Mouse (Mus musculus): ENCODE results near the gene Efcab9. TPM values are rescaled to one million over a fixed set of nuclear protein-coding genes. Genes with fewer than 3 reads are reported as not detected.

The Efcab9 gene
- 1 to 10 TPM; 1.0 to 1.6 TPM for total RNA-seq (2021)
- long read RNA-seq, experiment 1, partial matches to known transcripts = 0 of 2 reads
- long read RNA-seq, experiment 1, other reads (novel, unspliced or antisense) = 2 of 2 reads
- long read RNA-seq, experiment 2, partial matches to known transcripts = 0 of 6 reads
- long read RNA-seq, experiment 2, other reads (novel, unspliced or antisense) = 6 of 6 reads

DNA sequence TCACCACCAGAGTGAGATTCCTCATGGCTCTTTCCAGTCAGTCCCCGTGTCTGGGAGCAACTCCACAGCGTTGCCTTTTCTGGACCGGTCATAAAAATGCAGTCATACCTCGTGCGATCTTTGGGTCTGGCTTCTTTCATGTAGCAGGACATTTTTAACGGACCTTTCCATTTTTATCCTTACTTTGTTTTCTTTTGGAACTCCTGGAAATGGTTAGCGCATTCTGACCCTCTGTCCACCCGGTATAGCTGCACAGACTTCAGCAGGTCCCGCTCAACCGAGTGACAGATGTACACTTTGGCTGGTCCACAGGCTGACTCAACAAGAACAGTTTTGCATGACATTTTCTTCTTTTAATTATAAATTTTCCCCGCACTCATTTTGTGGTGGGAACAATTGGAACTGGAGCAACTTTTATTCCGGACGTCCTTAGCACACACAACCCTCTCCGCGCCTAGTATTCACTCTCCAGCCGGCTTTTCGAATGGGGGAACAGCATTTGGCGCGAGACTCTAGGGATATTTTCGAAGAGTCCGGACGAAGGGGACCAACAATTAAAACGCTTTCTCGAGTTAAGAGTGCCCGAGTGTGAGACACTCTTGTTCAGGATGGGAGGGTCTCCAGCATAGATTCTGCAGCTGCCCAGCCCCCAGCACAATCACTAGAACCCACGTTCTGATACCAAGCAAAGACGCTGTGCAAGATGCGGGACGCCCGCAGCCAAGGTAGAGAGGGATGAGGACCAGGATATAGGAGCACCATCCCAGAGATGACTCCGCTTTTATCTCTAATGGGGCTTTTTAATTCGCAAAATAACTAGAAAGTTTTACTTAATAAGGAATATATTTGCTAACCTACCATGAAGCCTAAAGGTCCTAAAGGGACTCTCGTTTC is at the start of gene Efcab9:
Gene Efcab9, minus strand, starts transcription at position 211 of the 894 bp plus-strand sequence.
- DNase-seq (ENCODE audit: low spot score in 2 of 2) = no peak

DNA sequence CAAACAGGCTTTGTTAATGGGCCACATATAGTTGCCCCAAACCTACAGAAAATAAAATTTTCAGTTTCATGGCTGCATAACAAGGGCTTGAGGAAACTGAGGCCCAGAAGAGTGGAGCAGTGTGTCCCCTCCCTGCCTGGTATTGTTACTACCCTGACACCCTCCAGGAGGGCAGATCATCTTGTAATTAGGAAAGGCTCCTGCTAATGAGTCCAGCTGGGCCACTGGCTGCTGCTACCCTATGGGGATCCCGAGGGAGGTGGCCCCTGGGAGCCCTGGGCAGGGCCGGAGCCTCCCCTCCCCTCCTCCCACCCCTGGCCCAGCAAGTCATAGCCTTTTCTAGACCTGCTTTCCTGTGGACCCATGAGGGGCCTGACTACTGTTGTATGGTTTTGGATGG is 49.1 kb upstream of the Efcab9 start:
- no peak for DNase-seq (ENCODE audit: low spot score in 2 of 2)

DNA sequence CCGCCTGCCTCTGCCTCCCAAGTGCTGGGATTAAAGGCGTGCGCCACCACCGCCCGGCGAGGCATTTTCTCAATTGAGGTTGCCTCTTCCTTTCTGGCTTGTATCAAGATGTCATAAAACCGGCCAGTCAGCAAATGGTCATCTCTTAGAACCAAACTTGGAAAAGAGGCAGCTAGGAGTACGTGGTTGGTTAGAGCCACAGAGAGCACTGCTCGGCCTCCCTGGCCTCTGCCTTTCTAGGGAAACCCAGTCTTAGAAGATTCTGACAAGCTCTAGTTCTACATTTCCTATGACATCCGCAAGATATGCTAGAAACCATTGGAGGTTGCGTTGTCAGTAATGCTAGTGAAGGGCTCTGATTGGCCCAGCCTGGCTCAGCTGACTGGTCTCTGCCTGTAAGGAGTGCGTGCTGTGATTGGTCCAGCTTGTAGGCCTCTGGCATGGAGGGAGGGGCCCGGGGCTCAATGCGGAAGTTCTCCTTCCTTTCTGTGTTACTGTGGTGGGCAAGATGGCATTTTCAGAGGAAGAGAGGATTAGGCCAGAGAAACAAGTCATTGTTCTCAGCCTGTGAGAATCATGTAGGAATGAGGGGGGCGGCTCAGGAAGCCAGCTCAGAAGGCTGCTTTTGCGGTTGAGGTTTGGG is 48.5 kb upstream of the Efcab9 start:
- DNase-seq (ENCODE audit: low spot score in 2 of 2) = no peak

DNA sequence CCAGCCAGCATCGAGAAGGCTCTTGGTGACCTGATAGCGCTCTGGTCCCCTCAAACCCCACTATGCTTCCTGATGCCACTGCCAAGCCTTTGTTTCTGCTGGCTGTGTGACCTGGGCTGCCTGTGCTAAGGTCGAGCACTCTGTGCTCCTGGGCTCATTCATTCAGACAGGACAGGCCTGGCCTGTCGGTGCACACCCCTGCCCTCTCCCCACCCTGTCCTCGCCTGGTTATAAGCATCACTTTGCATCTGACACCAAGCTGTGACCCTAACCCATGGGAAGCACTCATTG is 44.8 kb upstream of the Efcab9 start:
- no peak for DNase-seq (ENCODE audit: low spot score in 2 of 2)

DNA sequence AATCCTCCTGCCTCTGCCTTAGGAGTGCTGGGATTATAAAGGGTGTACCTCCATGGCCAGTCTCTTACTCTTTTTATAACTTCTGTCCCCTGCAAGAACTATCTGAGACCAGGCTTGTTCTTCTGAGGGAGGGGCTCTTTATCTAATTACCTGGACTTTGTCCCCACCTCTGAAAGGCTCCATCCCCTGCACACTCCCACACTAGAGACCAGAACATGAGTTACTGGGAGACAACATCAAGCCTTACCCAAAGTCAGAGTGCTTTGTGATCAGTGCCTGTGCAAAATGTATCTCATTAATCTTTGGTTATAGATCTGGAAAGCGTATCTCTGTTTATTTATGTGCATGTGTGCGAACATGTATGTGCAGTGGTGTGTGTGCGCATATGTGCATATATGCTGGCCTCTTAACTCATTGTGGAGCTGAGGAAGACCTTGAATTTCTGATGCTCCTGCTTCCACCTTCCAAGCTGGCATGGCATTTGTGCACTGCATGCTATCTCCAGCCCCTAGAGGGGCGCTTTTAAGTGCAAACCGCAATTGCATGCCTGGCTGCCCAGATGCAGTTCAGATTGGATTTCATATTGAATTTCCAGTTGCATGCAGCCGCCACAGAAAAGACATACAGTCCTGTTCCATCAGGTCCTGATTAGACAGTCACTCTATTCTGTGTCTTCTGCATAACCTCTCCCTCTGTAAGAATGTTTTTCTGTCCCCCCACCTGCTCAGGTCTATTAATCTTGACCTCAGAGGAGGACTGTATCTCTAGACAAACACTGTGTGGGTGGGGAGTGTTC is 44.3 kb upstream of the Efcab9 start:
- DNase-seq (ENCODE audit: low spot score in 2 of 2) = no peak

DNA sequence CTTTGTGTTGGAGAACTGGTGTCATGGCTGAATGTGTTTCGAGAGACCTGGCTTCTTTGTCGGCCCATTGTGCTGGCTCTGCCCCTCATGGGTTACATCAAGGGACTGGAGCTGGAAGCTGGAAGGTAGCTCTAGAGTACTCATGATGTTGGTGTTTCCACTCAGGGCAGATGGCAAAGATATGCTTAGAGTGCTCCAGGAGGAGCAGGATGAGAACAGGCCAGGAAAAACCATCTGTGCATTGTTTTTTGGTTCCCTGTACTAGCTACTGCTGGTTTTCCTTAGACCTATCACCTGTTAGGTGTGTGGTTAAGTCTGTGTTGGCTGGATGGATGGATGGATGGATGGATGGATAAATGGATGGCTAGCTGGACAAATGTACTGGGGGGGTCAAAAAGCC is 41.8 kb upstream of the Efcab9 start:
- no peak for DNase-seq (ENCODE audit: low spot score in 2 of 2)

DNA sequence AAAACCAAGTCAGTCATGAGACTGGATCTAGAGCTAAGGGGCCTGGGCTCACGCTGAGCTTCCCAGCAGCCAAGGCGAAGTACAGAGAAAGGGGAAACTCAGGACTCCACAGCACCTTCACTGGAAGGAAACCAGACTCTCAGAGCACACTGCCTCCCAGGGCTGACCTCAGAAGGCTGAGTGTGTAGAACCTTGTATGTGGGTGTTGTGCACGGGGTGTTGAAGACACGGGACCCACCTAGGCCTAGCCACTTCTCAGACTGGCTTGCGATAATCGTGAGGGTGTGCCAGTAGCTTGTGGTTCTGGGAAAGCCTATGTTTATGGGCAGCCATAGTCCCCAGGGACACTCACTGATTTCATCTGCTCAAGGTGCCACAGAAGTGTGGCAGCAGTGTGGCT is 39.2 kb upstream of the Efcab9 start:
- DNase-seq (ENCODE audit: low spot score in 2 of 2) = no peak

DNA sequence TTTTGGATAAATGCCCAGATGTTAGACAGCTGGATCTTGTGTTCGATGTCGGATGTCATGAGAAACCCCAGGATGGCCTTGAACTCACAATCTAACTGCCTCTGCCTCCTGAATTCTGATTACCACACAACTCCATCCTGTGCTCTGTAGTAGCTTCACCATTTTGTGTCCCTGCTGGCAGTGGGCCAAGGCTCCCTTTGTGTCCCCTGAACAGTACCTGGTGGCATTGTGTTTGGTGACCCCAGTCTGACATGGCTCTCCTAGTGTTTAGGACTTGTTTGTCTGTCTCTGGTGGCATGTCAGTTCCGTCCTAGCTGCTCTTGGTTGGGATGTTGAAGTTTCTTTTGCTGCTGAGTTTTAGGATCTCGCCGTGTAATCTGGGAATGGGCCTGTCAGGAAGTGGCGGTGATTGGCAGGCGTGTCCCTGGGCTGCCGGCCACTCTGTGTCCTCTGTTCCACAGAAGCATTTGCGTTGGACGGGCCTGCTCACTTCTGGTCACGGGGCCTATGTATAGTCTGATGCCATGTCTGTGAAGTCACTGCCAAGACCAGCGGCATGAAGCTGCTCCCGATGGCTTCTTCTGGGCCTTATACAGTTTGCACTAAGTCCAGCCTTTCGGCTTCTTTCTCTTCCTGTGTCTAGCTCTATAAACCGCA is 36.9 kb upstream of the Efcab9 start:
- no peak for DNase-seq (ENCODE audit: low spot score in 2 of 2)

DNA sequence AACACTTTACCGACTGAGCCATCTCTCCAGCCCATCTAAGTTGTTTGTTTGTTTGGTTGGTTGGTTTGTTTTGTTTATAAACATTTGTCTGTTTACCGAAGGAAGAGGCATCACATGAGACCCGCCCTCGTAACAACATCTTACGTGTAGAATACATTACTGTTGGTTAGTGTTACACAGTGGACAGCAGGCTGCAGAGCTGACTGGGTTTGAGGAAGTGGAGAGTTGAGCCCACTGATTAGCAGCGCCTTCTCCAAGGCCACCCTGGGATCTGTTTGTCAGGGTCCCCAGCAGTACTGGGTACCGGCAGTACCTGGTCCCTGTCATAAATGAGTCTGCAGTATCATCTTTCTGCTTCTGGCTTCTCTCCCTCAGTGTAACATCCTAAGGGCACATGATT is 36.2 kb upstream of the Efcab9 start:
- DNase-seq (ENCODE audit: low spot score in 2 of 2) = no peak

DNA sequence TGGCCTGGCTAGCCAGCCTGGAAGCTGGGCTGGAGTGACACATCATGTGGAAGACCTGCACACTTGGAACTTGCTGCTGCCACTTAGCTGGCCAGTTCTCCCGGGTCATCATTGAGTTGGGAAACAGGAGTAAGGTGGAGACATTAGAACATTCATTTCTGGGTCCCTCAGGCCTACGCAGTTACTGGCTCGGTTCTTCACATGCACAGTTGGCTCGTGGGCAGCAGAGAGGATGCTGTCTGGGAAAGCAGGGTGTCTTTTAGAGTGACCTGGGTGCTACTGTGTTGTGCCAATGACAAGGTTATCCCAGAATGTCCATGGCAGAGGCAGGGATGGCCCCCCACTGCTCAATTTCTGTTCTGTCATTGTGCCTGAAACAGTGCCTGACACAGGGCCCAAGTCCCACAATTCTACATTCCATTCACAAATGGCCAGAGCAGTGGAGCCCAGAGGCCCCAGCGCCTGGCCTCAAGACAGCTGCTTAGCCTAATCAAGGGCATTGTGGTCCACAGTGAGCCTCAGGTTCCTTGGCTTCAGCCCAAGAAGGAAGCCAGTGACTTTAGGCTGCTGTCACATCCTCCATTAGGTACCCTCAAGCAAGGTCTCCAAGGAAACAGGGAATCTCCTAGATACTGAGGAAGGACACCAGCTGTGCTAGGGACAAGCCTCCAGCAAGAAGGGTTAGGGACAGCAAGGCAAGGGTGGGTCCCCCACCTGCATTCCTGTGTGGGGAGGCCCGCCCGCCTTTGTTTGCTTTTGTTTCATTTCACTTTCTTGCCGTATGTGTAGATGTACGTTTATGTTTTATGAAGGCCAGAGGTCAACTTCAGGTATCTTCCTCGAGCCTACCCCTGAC is 35.3 kb upstream of the Efcab9 start:
- no peak for DNase-seq (ENCODE audit: low spot score in 2 of 2)

DNA sequence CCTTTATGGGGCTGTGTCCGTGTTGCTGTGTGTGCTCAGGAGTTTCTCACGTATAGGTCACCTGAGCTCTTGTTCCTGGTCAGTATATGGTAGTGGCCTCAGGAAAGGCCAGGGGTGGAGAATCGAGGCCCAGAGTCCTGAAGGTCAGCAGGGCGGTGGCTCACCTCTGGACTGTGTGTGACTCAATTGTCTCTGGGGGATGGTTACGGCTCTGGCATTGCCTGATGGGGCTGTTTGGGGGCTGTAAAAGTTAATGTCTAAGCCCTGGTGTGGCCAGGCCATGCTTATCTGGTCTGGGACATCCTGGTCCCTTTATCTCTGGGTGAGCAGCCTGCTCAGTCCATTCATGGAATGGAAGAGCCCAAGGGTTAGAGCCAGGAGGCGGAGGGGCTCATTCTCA is 34.3 kb upstream of the Efcab9 start:
- no peak for DNase-seq (ENCODE audit: low spot score in 2 of 2)

DNA sequence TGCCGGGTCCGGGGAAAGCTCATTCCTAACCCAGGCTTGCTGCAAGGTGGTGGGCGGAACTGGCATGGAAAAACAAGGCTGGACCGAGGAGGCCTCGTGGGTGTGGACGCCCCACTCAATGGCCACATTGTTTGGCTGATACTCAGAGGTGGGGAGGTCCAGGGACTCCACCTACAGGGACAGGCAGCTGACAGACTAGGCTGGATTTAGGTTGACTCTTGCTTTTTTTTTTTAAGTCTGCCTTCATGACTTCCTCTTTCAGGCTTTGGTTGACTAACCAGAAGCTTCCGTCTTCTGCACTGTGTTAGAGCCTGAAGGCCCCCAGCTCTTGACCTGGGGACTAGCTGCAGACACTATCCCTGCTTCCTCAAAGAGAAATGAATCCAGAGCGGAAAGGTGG is 33.2 kb upstream of the Efcab9 start:
- no peak for DNase-seq (ENCODE audit: low spot score in 2 of 2)

DNA sequence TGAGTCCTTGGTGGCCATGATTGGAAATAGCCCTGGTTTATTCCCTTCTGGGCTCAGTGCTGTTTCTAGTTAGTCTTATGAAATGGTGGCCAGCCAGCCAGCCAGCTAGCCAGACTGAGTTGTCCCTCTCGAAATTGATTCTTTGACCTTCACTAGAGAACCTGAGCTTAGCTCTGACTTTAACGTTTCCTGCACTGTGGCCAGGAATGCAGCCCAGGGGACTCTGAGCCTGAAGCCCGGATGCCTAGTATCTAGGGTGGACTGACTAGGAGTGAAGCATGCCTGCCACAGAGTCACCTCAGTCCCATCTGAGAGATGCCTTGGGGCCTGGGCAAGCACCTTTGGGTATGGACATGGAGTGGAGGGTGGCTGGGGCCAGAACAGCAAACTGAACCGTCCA is 32.7 kb upstream of the Efcab9 start:
- no peak for DNase-seq (ENCODE audit: low spot score in 2 of 2)

DNA sequence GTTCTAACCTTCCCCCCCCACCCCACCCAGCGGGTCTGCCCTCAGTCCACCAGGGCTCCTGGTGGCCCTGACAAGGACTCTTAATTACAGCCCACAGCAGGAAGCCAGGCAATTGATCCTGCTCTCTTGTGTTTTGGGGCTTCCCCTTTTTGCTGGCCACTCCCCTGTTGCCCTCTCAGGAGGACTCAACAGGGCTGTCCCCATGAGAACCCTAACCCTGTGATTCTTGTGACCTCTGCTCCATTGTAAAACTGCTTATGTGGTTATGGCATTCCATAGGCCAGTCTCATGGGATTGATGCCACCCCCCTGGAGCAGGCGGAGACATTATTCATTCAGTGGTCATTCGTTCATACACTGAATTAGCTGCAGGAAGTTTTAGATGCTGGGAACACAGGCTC is 31.8 kb upstream of the Efcab9 start:
- DNase-seq (ENCODE audit: low spot score in 2 of 2) = no peak

DNA sequence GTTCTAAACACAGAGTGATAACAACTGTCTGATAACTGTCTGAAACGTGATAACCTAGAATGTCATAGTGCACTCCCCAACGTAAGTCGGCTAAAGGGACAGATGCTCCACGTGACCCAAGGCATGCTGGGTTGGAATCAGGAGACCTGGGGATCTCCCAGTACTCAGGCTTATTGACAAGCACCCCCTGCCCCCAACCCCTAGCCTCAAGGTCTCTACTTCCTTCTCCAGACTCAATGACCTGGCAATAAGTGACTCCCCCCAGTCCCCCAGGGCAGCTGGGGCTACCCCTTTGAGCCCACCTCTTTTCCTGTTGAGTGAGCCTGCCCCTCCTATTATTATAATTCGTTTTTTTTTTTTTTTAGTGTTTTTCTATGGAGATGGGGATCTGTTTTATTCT is 30.8 kb upstream of the Efcab9 start:
- no peak for DNase-seq (ENCODE audit: low spot score in 2 of 2)

DNA sequence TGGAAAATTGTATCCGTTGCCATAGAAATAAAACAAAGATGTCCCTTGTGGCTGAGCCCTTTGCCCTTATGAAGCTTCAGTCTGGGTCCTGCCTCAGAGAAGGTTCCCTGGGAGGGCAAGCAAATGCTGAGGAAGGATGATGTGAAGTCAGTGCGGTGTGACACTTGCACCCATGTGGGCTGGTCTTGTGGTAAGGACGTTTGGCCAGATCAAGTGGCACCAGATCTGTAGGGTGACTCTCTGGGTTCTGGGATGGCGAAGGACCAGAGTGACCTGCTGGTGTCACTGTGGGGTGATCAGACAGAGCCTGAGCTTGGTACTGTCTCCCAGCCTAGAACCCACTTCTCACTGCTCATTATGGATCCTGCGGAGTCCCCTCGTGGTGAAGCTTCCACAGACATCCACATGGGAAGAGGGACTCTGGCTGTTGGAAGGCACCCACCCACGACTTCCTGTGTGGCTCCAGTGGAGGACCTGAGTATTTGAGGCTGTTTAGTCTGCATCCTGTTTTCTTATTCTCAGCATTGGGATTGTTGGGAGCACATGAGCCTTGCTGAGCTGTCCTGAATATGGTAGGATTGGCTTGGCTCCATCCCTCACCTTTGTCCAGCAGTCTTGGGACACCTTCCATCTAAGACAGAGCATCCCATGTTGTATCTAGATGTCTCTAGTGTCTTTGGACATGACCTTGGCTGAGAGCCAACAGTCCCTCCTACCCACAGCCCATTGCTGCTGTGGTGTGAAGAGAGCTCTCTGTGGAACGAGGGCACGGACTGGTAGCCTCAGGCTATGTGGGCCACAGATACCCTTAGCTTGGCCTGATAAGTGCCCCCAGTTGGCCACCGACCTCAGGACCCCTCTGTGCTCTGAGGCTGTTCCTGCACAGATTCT is 29.8 kb upstream of the Efcab9 start:
- DNase-seq (ENCODE audit: low spot score in 2 of 2) = no peak

DNA sequence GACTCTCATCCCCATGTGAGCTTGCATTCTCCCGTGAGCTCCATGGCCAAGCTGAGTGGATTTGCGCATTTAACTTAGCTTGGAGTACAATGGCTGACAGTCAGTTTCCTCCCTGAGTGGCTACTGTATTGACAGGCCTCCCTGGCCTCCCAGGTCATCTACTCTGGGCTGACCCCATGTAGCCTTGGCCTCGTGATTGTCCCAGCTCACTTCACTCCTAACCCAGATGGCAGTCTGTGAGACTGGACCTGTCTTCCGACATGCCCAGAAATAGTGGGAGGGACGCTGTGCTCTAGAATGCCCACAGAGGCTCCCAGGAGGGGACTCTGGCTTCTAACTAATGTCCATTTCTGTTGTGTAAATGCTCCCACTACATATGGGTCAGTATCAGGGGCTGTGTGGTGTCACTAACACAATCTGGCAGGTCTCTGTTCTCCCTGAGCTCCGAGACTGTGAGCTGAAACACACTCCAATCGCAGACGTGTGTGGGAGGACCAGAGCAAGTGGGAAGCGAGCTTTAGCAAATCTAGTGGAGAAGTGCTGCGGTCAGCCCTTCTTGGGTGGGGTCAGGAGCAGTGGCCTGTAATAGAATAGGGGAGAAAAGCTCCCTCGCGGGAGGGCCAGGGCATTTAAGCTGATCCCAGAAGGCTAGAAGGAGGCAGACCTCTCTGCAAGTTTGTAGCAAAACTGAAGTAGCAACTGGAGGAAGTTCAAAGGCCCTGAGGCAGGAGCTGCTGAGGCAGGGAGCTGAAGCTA is 28.3 kb upstream of the Efcab9 start:
- DNase-seq (ENCODE audit: low spot score in 2 of 2) = no peak

DNA sequence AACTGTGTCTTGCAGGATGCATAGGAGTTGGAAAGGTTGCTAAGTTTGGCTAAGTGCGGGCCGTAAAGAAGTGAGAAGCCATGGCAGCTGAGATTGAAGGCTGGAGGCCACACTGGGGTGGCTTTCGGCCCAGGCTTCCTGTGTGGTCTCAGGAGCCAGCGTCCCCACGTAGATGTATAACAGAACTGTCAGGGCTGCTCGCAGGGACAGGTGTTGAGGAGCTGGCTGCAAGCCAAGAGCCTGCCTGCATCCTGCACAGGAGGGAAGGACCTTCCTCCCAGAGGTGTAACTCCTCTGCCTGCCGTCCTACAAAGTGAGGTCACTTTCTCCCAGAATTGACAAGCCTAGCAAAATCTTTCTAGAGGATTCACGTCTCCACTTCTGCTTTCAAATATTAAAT is 26.8 kb upstream of the Efcab9 start:
- DNase-seq (ENCODE audit: low spot score in 2 of 2) = no peak

DNA sequence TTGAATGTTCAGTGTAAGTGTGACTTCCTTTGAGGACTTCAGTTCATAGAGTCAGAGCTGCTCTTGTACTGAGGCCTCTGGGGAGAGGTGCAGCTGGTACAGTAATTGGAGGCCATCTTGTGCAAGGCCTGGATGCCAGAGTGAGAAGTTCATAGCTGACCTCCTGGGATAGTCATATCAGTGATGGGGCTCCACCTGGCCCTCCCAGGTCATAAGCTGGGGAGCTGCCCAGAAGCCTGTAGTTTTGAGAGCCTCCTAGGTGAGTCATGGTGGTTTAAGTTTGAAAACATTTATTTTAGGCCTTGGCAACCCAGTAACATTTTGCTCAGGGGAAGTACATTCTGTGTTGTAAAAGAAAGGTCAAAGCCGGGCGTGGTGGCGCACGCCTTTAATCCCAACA is 26.1 kb upstream of the Efcab9 start:
- no peak for DNase-seq (ENCODE audit: low spot score in 2 of 2)
